Mouse (Mus musculus) adrenal gland, postnatal 10 days (tissue): ENCODE data around the gene Fsip1. TPM values are rescaled to one million over a fixed set of nuclear protein-coding genes. Genes with fewer than 3 reads are reported as not detected.
"Not testable (repeated sequence)": the region's sequence is repeated elsewhere in the genome, so short reads cannot be mapped to it uniquely, and the experiment has no call there.

Source experiments
- DNase-seq: peaks from one replicate; pipeline ENCODE4 v3.0.0; 2021; ENCODE audit warnings: mixed read lengths
- total RNA-seq, 2 experiments: library from RNA; stranded (reverse); gene quantifications; 2 replicates each; pipeline ENCODE4 v1.2.3; 2021

Gene Fsip1
- total RNA-seq, 2 experiments from 2014 or later = 0.45 to 0.79 TPM

GRCm38 (mm10) chr2:118174558-118175383, 82.0 kb downstream of the Fsip1 start:
- DNase-seq = no peak

- no peak for DNase-seq
Observed at GRCm38 (mm10) chr2:118168225-118168624, 88.5 kb downstream of the Fsip1 start.

GRCm38 (mm10) chr2:118167731-118168130, 89.0 kb downstream of the Fsip1 start:
- DNase-seq = no peak

GRCm38 (mm10) chr2:118165691-118166090, 91.1 kb downstream of the Fsip1 start:
- DNase-seq = no peak

- DNase-seq = no peak
Observed at GRCm38 (mm10) chr2:118164137-118164536, 92.6 kb downstream of the Fsip1 start.

- no peak for DNase-seq
Observed at GRCm38 (mm10) chr2:118162486-118162885, 94.3 kb downstream of the Fsip1 start.

- no peak for DNase-seq
Observed at GRCm38 (mm10) chr2:118160991-118161390, 95.8 kb downstream of the Fsip1 start.

GRCm38 (mm10) chr2:118160547-118160946, 96.2 kb downstream of the Fsip1 start:
- DNase-seq = no peak

- no peak for DNase-seq
Observed at GRCm38 (mm10) chr2:118159126-118159525, 97.6 kb downstream of the Fsip1 start.

- DNase-seq = no peak
Observed at GRCm38 (mm10) chr2:118158095-118158494, 98.7 kb downstream of the Fsip1 start.

GRCm38 (mm10) chr2:118149855-118150563, 106.8 kb downstream of the Fsip1 start:
- DNase-seq = peak; percentile 79

GRCm38 (mm10) chr2:118148321-118149142, 108.2 kb downstream of the Fsip1 start:
- no peak for DNase-seq

- DNase-seq = not testable (repeated sequence)
Observed at GRCm38 (mm10) chr2:118147749-118148148, 109.0 kb downstream of the Fsip1 start.

- no peak for DNase-seq
Observed at GRCm38 (mm10) chr2:118141651-118142050, 115.1 kb downstream of the Fsip1 start.

GRCm38 (mm10) chr2:118139261-118139660, 117.5 kb downstream of the Fsip1 start:
- DNase-seq = no peak

GRCm38 (mm10) chr2:118137776-118138175, 119.0 kb downstream of the Fsip1 start:
- DNase-seq = no peak

- DNase-seq = no peak
Observed at GRCm38 (mm10) chr2:118137071-118137470, 119.7 kb downstream of the Fsip1 start.

- no peak for DNase-seq
Observed at GRCm38 (mm10) chr2:118128313-118128712, 128.5 kb downstream of the Fsip1 start.

- no peak for DNase-seq
Observed at GRCm38 (mm10) chr2:118127516-118128288, 129.1 kb downstream of the Fsip1 start.

GRCm38 (mm10) chr2:118125943-118126470, 130.8 kb downstream of the Fsip1 start:
- no peak for DNase-seq

- DNase-seq = no peak
Observed at GRCm38 (mm10) chr2:118125211-118125939, 131.4 kb downstream of the Fsip1 start.
